Mouse (Mus musculus) heart, embryonic 11.5 days (tissue): ENCODE results near the gene Igfbp1. TPM values are rescaled to one million over a fixed set of nuclear protein-coding genes. Genes with fewer than 3 reads are reported as not detected.

ENCODE experiments used
- ATAC-seq: fragments of 200-750 bp; cut with Nextera tagmentation; replicated peaks from 2 replicates; pipeline ENCODE4 v1.8.0; 2017; ENCODE audit warnings: moderate library complexity; ENCODE audit not compliant: insufficient number of reproducible peaks, low FRiP score, low TSS enrichment
- H3K27ac ChIP-seq: fragments of 300-500 bp; sonication (generic); 2 replicates; pipeline ENCODE4 v1.5.1; 2014; ENCODE audit warnings: mild to moderate bottlenecking, low read depth, low read length
- H3K27me3 ChIP-seq: fragments of 300-500 bp; sonication (generic); 2 replicates; pipeline ENCODE4 v1.6.1; 2014; ENCODE audit warnings: mild to moderate bottlenecking, low read length, mixed read lengths; ENCODE audit not compliant: control insufficient read depth, insufficient read depth
- H3K36me3 ChIP-seq: fragments of 300-500 bp; sonication (generic); 2 replicates; pipeline ENCODE4 v1.6.1; 2014; ENCODE audit warnings: mild to moderate bottlenecking, low read length, moderate library complexity, mixed read lengths; ENCODE audit not compliant: control insufficient read depth, insufficient read depth
- H3K4me1 ChIP-seq: fragments of 300-500 bp; sonication (generic); 2 replicates; pipeline ENCODE4 v1.6.1; 2014; ENCODE audit warnings: low read length; ENCODE audit not compliant: control insufficient read depth, insufficient read depth
- H3K4me2 ChIP-seq: fragments of 300-500 bp; sonication (generic); 2 replicates; pipeline ENCODE4 v1.6.1; 2014; ENCODE audit warnings: mild to moderate bottlenecking, moderate library complexity
- H3K4me3 ChIP-seq: fragments of 300-500 bp; sonication (generic); 2 replicates; pipeline ENCODE4 v1.5.1; 2014; ENCODE audit warnings: low read depth, low read length
- H3K9ac ChIP-seq: fragments of 300-500 bp; sonication (generic); 2 replicates; pipeline ENCODE4 v1.6.1; 2014; ENCODE audit warnings: mild to moderate bottlenecking, low read depth, low read length, moderate library complexity
- H3K9me3 ChIP-seq: fragments of 300-500 bp; sonication (generic); replicated peaks from 2 replicates; pipeline ENCODE4 v1.6.1; 2016; ENCODE audit warnings: low read length; ENCODE audit not compliant: control insufficient read depth
- WGBS: fragments of 180-500 bp; shearing (Covaris S2); extraction: QIAGEN DNeasy Blood & Tissue Kit; methylation state at CpG from one replicate; pipeline ENCODE4 v1.1.7; 2014; ENCODE audit not compliant: insufficient replicate concordance; 5-methylcytosine and 5-hydroxymethylcytosine counted together
- polyA plus RNA-seq: library from polyadenylated mRNA; unstranded; fragments of >200 nt; fragmentation: Nextera tagmentation; extraction: Ambion mirVana; gene quantifications from 2 replicates; pipeline ENCODE4 v1.2.1, GENCODE M21; 2014

The Igfbp1 gene
- polyA plus RNA-seq, 1 experiment from 2014 or later: 0.27 TPM

DNA sequence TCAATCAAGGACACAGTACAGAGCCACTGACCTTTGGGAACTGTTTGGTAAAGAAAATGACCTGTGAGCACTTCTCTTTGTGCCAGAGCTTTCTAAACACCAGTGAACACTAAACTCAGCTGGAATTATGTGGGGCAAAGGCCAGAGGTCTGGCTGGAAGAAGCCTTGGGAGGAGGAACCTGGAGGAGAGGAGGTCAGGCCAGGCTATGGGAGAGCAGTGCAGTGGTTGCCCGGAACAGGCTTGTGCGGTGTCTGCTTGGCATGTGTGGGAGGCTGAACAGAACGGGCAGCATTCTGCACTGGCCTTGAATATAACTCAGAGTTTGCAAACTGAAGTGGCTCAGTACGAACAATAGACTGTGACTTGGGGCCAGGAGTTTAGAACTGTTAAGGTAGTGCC, 32.4 kb downstream of the Igfbp1 start:
- Histone ChIP-seq H3K4me2 (no peak overlapping the region), H3K27ac (no peak overlapping the region), H3K36me3 (no peaks in the 10 kb centered on the region), H3K4me1 (no peaks in the 10 kb centered on the region), H3K9ac (no peak overlapping the region), H3K9me3 (no peaks in the 10 kb centered on the region), H3K27me3 (no peaks in the 10 kb centered on the region), H3K4me3 (no peak overlapping the region)
- 68% methylated on average over 4 of the region's 4 CpGs for WGBS
- no peak for ATAC-seq

DNA sequence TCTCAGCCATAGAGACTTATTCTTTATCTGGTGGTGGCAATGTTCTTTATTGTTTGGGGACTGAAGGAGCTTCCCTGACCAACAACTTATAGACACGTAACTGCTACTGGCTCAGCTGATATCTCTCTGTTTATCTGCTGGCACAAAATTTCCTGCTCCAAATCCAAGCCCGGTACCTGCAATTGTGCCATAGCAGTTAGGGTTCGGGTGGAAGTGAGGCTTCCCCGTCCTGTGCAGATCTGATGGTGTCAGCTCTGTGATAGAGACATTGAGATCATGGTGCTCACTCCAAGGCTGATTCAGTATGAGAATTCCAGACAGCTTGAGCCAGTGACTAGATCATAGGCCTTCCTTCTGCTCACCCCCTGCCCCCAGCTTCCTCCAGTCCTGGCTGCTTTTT, 34.4 kb downstream of the Igfbp1 start:
- no peak overlapping the region for H3K4me2 ChIP-seq
- ATAC-seq: no peak
- no peak overlapping the region for H3K9ac ChIP-seq
- no peak overlapping the region for H3K27ac ChIP-seq
- H3K4me1 ChIP-seq: no peaks in the 10 kb centered on the region; the same call in 1 of the 2 replicates
- WGBS: 80% methylated on average over 4 of the region's 4 CpGs
- no peaks in the 10 kb centered on the region for H3K27me3 ChIP-seq
- no peaks in the 10 kb centered on the region for H3K36me3 ChIP-seq
- no peak overlapping the region for H3K4me3 ChIP-seq
- H3K9me3 ChIP-seq: no peaks in the 10 kb centered on the region

DNA sequence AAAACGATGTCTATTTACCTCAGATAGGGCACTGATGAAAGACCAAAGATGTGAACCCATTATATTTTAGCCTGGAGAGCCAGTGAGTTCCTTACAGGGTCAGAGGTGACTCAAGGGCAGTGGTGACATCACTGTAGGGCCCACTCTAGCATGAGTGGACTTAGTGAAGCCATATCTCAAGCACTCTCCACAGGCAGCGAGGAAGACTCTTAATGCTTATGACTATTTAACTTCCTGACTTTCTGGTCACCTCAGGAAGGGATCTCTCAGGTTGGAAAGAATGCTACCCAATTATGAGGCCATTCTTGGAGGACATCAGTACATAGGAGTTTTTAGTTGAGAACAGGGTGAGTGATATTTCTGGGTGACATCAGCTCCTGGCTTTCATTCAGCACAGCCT, 35.8 kb downstream of the Igfbp1 start:
- no peak overlapping the region for H3K27ac ChIP-seq
- no peak for ATAC-seq
- H3K4me2 ChIP-seq: no peak overlapping the region
- H3K27me3 ChIP-seq: no peaks in the 10 kb centered on the region
- no peak overlapping the region for H3K9ac ChIP-seq
- 65% methylated on average over 2 of the region's 2 CpGs for WGBS
- H3K9me3 ChIP-seq: no peaks in the 10 kb centered on the region
- H3K4me1 ChIP-seq: peaks cover 3% of the 10 kb centered on the region; the same call in 1 of the 2 replicates
- H3K4me3 ChIP-seq: no peak overlapping the region
- no peaks in the 10 kb centered on the region for H3K36me3 ChIP-seq

DNA sequence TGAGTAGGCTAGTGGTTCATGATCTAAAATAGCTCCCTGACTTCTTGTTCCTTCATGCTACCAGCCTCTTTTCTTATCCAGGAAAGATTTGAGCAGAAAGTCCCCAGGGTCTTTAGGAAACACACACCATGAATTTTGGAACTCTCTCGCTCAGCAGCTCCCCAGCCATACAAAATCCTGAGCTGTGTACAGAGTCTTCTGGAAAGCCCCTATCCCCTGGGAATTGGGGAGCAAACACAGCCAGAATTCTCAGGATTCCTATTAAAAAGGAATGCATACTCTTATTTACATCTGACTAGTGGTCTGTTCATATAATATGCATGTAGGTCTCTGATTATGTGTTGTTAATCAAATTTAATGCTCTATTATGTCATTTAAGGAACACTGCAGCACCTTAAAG, 36.9 kb downstream of the Igfbp1 start:
- H3K9ac ChIP-seq: no peak overlapping the region
- ATAC-seq: no peak
- no peak overlapping the region for H3K4me2 ChIP-seq
- H3K4me1 ChIP-seq: peaks cover 3% of the 10 kb centered on the region; the same call in 1 of the 2 replicates
- no peak overlapping the region for H3K27ac ChIP-seq
- no peaks in the 10 kb centered on the region for H3K27me3 ChIP-seq
- H3K36me3 ChIP-seq: no peaks in the 10 kb centered on the region
- no peak overlapping the region for H3K4me3 ChIP-seq
- H3K9me3 ChIP-seq: no peaks in the 10 kb centered on the region
- 76% methylated on average over 1 of the region's 1 CpGs for WGBS

DNA sequence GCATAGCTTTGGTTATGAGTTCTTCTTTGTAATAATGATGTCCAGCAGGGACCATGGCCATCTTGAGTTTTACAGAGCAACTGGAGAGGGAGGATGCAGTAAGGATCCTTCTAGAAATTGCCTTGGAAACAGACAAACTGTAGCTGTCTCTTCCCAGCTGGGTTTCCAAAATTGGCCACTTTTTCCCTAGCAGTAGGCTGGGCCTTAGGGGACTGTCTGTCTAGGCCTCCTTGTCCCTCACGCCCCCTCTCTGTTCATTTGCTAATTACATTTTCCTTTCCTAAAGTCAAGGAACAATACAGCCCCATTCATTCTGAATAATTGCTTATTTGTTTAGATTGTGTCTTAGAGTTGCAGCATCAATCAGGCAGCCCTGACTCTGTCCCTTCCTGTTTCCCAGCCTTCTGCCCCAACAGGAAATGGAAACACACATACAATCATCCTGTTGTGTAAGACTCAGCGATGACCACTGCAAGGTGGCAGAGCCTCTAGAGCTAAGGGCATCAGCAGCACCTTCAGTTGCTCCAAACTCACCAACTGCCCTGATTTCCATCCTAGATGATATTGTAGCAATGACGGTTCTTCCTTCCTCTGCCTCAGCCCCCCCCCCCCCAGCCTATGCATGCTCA, 37.5 kb downstream of the Igfbp1 start:
- Histone ChIP-seq H3K4me3 (no peak overlapping the region), H3K9ac (no peak overlapping the region), H3K27ac (no peak overlapping the region), H3K4me1 (peaks cover 3% of the 10 kb centered on the region; the same call in 1 of the 2 replicates), H3K36me3 (no peaks in the 10 kb centered on the region), H3K27me3 (no peaks in the 10 kb centered on the region), H3K9me3 (no peaks in the 10 kb centered on the region), H3K4me2 (no peak overlapping the region)
- no peak for ATAC-seq
- 58% methylated on average over 3 of the region's 3 CpGs for WGBS

DNA sequence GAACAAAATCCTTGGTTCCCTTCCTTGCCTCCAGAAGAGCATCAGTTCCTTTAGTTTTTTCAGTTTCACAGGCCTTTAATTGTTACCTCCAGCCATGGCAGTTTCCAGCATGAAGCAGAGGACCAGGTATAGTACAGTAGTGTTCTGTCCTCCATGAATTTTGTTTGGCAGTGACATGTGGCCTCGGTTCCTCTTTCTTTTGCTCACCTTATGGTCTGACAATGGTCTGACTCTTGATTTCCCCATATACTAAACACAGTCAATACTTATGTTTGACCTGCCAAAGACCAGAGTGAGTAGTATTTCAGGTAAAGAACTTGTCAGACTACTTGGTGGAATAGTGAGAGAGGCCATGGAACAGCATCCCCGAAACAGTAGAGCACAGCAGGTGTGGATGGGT, 39.2 kb downstream of the Igfbp1 start:
- Histone ChIP-seq H3K9ac (no peak overlapping the region), H3K9me3 (no peaks in the 10 kb centered on the region), H3K27ac (no peak overlapping the region), H3K27me3 (no peaks in the 10 kb centered on the region), H3K4me3 (no peak overlapping the region), H3K4me2 (no peak overlapping the region), H3K4me1 (peaks cover 3% of the 10 kb centered on the region; the same call in 1 of the 2 replicates), H3K36me3 (no peaks in the 10 kb centered on the region)
- WGBS: 85% methylated on average over 2 of the region's 2 CpGs
- no peak for ATAC-seq

DNA sequence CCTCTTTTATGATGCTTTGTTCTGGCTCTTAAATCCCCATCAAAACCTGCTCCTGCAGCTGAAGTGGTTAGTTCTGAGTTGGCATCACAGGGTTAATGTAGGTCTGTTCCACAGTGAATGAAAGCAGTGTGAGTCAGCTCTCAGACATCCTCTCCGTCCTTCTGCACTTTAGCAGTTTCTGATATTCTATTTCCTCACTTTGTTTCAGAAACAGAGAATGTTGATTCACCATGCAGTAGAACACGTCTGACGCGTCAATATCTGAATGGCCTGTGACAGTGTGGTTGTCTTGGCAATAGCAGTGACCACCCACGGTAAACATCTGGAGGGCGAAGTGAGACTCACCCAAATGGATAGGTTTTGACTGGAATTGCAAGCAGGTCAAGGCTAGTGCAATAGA, 40.1 kb downstream of the Igfbp1 start:
- peak; percentile 53; the same call in 1 of the 2 replicates for ATAC-seq
- Histone ChIP-seq H3K4me2 (no peak overlapping the region), H3K27ac (peak overlapping the region; percentile 50; the same call in 1 of the 2 replicates), H3K27me3 (no peaks in the 10 kb centered on the region), H3K36me3 (no peaks in the 10 kb centered on the region), H3K4me3 (no peak overlapping the region), H3K9me3 (no peaks in the 10 kb centered on the region), H3K9ac (no peak overlapping the region), H3K4me1 (peaks cover 3% of the 10 kb centered on the region; the same call in 1 of the 2 replicates)
- 48% methylated on average over 6 of the region's 6 CpGs for WGBS

DNA sequence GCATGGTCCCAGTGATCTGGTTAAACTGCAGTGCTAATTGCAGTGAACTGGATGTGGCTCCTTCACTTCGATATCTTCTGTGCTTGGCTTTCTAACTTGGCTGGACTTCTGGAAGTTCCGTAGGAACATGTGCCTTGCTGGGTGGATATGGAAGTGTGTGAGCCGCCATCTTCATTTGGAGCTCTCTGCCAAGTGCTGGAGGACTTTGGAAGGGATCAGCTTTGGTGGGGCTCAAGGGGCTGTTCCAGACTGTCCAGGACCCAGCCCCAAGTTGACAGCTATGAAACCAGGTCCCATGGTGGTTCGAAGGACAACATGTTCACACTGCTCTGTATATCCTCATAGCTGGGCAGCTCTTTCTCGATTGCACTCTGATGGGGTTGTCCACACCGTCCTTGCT, 41.0 kb downstream of the Igfbp1 start:
- H3K4me1 ChIP-seq: peaks cover 3% of the 10 kb centered on the region; the same call in 1 of the 2 replicates
- H3K36me3 ChIP-seq: no peaks in the 10 kb centered on the region
- H3K27ac ChIP-seq: peak overlapping the region; percentile 50
- no peaks in the 10 kb centered on the region for H3K9me3 ChIP-seq
- no peak overlapping the region for H3K9ac ChIP-seq
- 88% methylated on average over 6 of the region's 6 CpGs for WGBS
- no peaks in the 10 kb centered on the region for H3K27me3 ChIP-seq
- no peak overlapping the region for H3K4me3 ChIP-seq
- H3K4me2 ChIP-seq: no peak overlapping the region
- no peak for ATAC-seq
